8 mouse cellular contexts compared by ENCODE assay signal in the genomic region with DNA sequence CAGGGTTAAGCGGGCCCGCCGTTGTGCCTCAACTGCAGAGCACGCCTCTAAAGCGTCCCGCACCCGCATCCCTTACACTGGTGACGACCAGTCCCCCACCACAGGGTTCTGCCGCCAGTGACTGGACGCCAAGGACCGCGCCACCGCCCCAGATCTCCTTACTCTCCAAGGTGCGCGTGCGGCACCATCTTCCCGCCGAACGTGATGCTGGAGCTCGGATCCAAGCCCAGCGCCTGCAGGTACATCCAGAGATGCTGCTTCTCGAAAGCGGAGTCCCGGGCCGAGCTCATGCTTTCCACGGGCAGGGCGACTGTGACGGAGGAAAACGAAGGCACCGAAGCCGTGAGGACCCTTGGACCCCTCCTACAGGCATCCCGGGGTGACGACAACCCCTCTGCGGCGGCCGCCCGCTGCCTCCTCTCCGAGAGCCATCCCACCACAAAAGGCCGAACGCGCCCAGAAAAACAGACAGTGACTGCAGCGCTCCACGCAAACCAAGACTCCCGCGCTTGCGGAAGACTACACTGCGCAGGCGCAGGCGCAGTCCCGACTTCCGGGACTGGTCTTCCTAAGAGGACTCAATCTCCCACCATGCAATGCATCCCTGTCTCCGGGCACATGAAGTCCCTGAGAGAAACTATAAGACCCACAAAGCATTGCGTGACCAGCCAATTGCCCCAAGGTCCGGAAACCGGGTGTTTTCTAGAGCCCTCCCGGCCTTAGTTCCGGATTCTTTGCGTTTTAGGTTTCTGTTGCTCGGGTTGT. TPM values are rescaled to one million over a fixed set of nuclear protein-coding genes. Genes with fewer than 3 reads are reported as not detected.
DNase-seq lines count a peak whose midpoint lies in the region; ATAC-seq and TF ChIP-seq lines count a peak whose summit lies in the region.

A gene (minus strand): TSS at position 532 of the 765 bp plus-strand sequence.

- TF ChIP-seq CTCF in lung, postnatal 0 days (IDR thresholded peaks at IDR 0.05) = no peak

- H3K4me3 ChIP-seq in hindbrain, embryonic 10.5 days = peak within 1 kb of the TSS; percentile 93
- peak within 1 kb of the TSS; percentile 79 for H3K4me3 ChIP-seq in lung, postnatal 0 days (ENCODE audit: low read depth, low read length)

- H3K27ac ChIP-seq in hindbrain, embryonic 10.5 days = peak within 1 kb of the TSS; percentile 90
- peak within 1 kb of the TSS; percentile 84 for H3K27ac ChIP-seq in lung, postnatal 0 days (ENCODE audit: low read length)

- no peaks in the 10 kb centered on the region for H3K27me3 ChIP-seq in hindbrain, embryonic 10.5 days (ENCODE audit: insufficient read depth, poor library complexity, severe bottlenecking)
- H3K27me3 ChIP-seq in lung, postnatal 0 days (replicated peaks; ENCODE audit: insufficient read depth, low read length) = no peaks in the 10 kb centered on the region

- under 1% methylated on average over 59 of the region's 59 CpGs for WGBS in hindbrain, embryonic 10.5 days
- WGBS in lung, postnatal 0 days = under 1% methylated on average over 59 of the region's 59 CpGs

- H3K9me3 ChIP-seq in hindbrain, embryonic 10.5 days = no peaks in the 10 kb centered on the region
- H3K9me3 ChIP-seq in lung, postnatal 0 days (ENCODE audit: low read length) = no peaks in the 10 kb centered on the region

- peak within 1 kb of the TSS; percentile 62 for H3K9ac ChIP-seq in lung, postnatal 0 days (replicated peaks; ENCODE audit: low read depth)

- peak; percentile 100 for ATAC-seq in frontal cortex, adult (ENCODE audit: low TSS enrichment)
- ATAC-seq in lung, postnatal 0 days = peak; percentile 100

- H3K4me2 ChIP-seq in lung, postnatal 0 days (replicated peaks; ENCODE audit: low read depth, low read length) = peak within 1 kb of the TSS; percentile 96

- H3K4me1 ChIP-seq in hindbrain, embryonic 10.5 days (replicated peaks) = peaks cover 19% of the 10 kb centered on the region
- no peaks in the 10 kb centered on the region for H3K4me1 ChIP-seq in lung, postnatal 0 days (ENCODE audit: insufficient read depth, low read depth, low read length)

- peak; percentile 96 for DNase-seq in MN1 (ENCODE audit: low spot score)
- DNase-seq in cerebellum, adult 9-10 months = peak; percentile 96
- peak; percentile 92 for DNase-seq in hindbrain, embryonic 10.5 days (ENCODE audit: low spot score)
- peak; percentile 97 for DNase-seq in layer of hippocampus, adult 9-11 months
- peak; percentile 100 for DNase-seq in lung, postnatal 0 days (ENCODE audit: low spot score)
- peak; percentile 79 for DNase-seq in ovary, postnatal 14 days (ENCODE audit: low spot score)
- peak; percentile 93 for DNase-seq in thymus, postnatal 14 days

- H3K36me3 ChIP-seq in hindbrain, embryonic 10.5 days = peaks cover 29% of the 10 kb centered on the region
- no peaks in the 10 kb centered on the region for H3K36me3 ChIP-seq in lung, postnatal 0 days (ENCODE audit: insufficient read depth, low read length)

- TF ChIP-seq EP300 in lung, postnatal 0 days (IDR thresholded peaks at IDR 0.05) = peak; percentile 86

RNA-seq across cellular contexts. Expression of the gene that starts here (rescaled TPM):
- 21.0 and 27.9 TPM in 2 replicates for polyA plus RNA-seq in hindbrain, embryonic 10.5 days (2016; fragmentation: Nextera tagmentation; extraction: Ambion mirVana)
- polyA plus RNA-seq in lung, postnatal 0 days (2015; fragmentation: Nextera tagmentation; extraction: Ambion mirVana) = 4.7 and 5.3 TPM in 2 replicates

Comparison
In these comparisons a context has a peak if more than half of its experiments do, and no peak if none do; other contexts are left out.
1. Peak in every context shown above with its lines: DNase-seq, ATAC-seq, H3K4me3 ChIP-seq and H3K27ac ChIP-seq.